Mouse (Mus musculus) cerebellum, adult 2 months (tissue): Measurements from ENCODE around the gene Gm15319.
"Not testable (repeated sequence)": the region's sequence is repeated elsewhere in the genome, so short reads cannot be mapped to it uniquely, and the experiment has no call there.

Source experiments
- CTCF ChIP-seq: fragments of 200-500 bp; IDR thresholded peaks from 2 replicates; pipeline ENCODE4 v1.5.1; 2011; ENCODE audit warnings: low read depth, mild to moderate bottlenecking, control low read depth, low read length, moderate library complexity, borderline replicate concordance; ENCODE audit not compliant: insufficient read depth
- POLR2A ChIP-seq: fragments of 200-500 bp; IDR thresholded peaks from 2 replicates; pipeline ENCODE4 v1.6.1; 2011; ENCODE audit warnings: low read length, control low read depth, borderline replicate concordance; ENCODE audit not compliant: insufficient read depth

DNA sequence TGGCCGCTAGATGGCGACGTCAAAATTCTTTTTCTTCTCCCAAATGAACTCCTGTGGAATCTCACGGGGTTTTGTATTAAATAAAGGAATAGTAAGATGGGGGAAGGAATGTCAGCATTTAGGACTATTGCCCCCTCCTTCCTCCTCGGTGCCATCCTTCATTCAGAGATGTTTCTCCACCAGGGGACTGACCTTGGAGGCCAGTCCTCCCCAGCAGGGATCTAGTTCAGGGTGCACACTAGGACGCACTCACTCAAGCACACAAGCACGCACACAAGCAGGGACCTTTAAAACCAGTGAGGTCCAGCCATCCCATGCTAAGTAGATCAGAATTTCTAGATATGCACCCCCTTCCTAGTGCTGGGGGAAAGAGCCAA is 26.3 kb upstream of the Gm15319 start:
- TF ChIP-seq CTCF, POLR2A: not testable (repeated sequence)
